22 mouse cellular contexts compared by ENCODE assay signal in the genomic region with DNA sequence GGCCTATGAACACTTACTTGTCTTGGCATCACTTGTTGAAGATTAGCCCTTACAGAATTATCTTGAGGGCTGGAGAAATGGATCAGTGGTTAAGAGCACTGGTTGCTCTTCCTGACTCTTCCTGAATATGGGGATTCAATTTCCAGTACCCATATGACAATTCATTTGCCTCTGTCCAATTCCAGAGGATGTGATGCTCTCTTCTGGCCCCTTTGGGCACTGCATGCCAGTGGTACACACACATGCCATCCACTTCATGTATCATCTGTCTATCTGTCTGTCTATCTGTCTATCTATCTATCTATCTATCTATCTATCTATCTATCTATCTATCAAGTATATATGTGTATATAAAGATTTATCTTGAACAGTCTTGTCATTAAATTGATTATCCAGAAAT.
DNase-seq lines count a peak whose midpoint lies in the region; ATAC-seq and TF ChIP-seq lines count a peak whose summit lies in the region.
"Had no signal": no experiment of that assay in that cellular context is flagged by ENCODE, and none has a peak within 500 bp of the region (broad histone marks: within the 10 kb centered on the region; RNA-seq: fewer than 3 reads in every experiment).

No protein-coding gene starts in this region.

- no peak overlapping the region for H3K27ac ChIP-seq in kidney, postnatal 0 days
- H3K27ac ChIP-seq in MEL (ENCODE audit: control insufficient read depth, low read depth, low read length), result no peak overlapping the region
- no peak overlapping the region for H3K27ac ChIP-seq in heart, embryonic 12.5 days (ENCODE audit: poor library complexity, severe bottlenecking)
- H3K27ac ChIP-seq: hindbrain, embryonic 13.5 days; liver, embryonic 13.5 days; midbrain, embryonic 10.5 days; neural tube, embryonic 13.5 days had no signal

- TF ChIP-seq EP300 in MEL (IDR thresholded peaks at IDR 0.05; ENCODE audit: low read depth in 1 of 2, low read length in 2 of 2), result no peak

- H3K9me3 ChIP-seq in kidney, postnatal 0 days (replicated peaks; ENCODE audit: low read length), result no peaks in the 10 kb centered on the region
- no peaks in the 10 kb centered on the region for H3K9me3 ChIP-seq in MEL (replicated peaks; ENCODE audit: insufficient read depth, low read length)
- H3K9me3 ChIP-seq in heart, embryonic 12.5 days (replicated peaks), result no peaks in the 10 kb centered on the region
- H3K9me3 ChIP-seq: hindbrain, embryonic 13.5 days; liver, embryonic 13.5 days; midbrain, embryonic 10.5 days; neural tube, embryonic 13.5 days had no signal

- TF ChIP-seq CTCF in kidney, postnatal 0 days (IDR thresholded peaks at IDR 0.05; ENCODE audit: low read depth), result peak; percentile 33
- peak in 1 of 3 experiments; percentile 39; a peak in 2 of 6 replicates for TF ChIP-seq CTCF in MEL (IDR thresholded peaks at IDR 0.05 in 2 of 3, conservative IDR thresholded peaks at IDR 0.05 in 1 of 3; ENCODE audit: control insufficient read depth in 1 of 3, insufficient read depth in 1 of 3, low read depth in 2 of 3, low read length in 3 of 3, poor library complexity in 1 of 3, severe bottlenecking in 1 of 3)

- no peak for ATAC-seq in kidney, postnatal 0 days (replicated peaks; ENCODE audit: low FRiP score, low read depth)
- ATAC-seq in heart, embryonic 12.5 days (ENCODE audit: insufficient number of reproducible peaks, low FRiP score), result no peak
- ATAC-seq: intestine, embryonic 16.5 days had no signal

- H3K27me3 ChIP-seq in kidney, postnatal 0 days (ENCODE audit: insufficient read depth, low read length), result no peaks in the 10 kb centered on the region
- H3K27me3 ChIP-seq in MEL (ENCODE audit: control insufficient read depth in 1 of 2, insufficient read depth in 2 of 2, low read length in 2 of 2), result no peaks in the 10 kb centered on the region
- no peaks in the 10 kb centered on the region for H3K27me3 ChIP-seq in heart, embryonic 12.5 days (replicated peaks)
- H3K27me3 ChIP-seq: hindbrain, embryonic 13.5 days; liver, embryonic 13.5 days; neural tube, embryonic 13.5 days had no signal

- TF ChIP-seq RAD21 in MEL (IDR thresholded peaks at IDR 0.05; ENCODE audit: low read depth, low read length), result peak; percentile 34

- H3K36me3 ChIP-seq in kidney, postnatal 0 days (ENCODE audit: insufficient read depth, low read length), result no peaks in the 10 kb centered on the region
- no peaks in the 10 kb centered on the region for H3K36me3 ChIP-seq in MEL (ENCODE audit: control insufficient read depth in 1 of 2, insufficient read depth in 2 of 2, low read length in 2 of 2)
- no peaks in the 10 kb centered on the region for H3K36me3 ChIP-seq in heart, embryonic 12.5 days
- H3K36me3 ChIP-seq: hindbrain, embryonic 13.5 days; liver, embryonic 13.5 days; midbrain, embryonic 10.5 days; neural tube, embryonic 13.5 days had no signal

- no peak for DNase-seq in kidney, postnatal 0 days (ENCODE audit: low spot score)
- DNase-seq in kidney, postnatal 4 days, result no peak
- peak; percentile 10 for DNase-seq in retina, embryonic 14.5 days (ENCODE audit: low spot score)
- DNase-seq in retina, postnatal 1 day, result no peak
- peak; percentile 9 for DNase-seq in MEL (ENCODE audit: low read depth, low spot score)
- peak; percentile 3 for DNase-seq in mesoderm, embryonic 11.5 days (ENCODE audit: low read depth, low spot score)
- no peak for DNase-seq in adrenal gland, postnatal 14 days
- DNase-seq: adrenal gland, adult 2 months; cerebellum, adult 8-10 months; gastrocnemius, postnatal 14 days; heart, postnatal 10 days; kidney, postnatal 10 days; layer of hippocampus, adult 9-11 months; liver, embryonic 13.5 days; lung, postnatal 14 days; right cerebral cortex, postnatal 25 days; thymus, postnatal 4 days had no signal

- H3K79me2 ChIP-seq in MEL (ENCODE audit: control insufficient read depth, insufficient read depth, low read length, poor library complexity), result no peaks in the 10 kb centered on the region

- H3K9ac ChIP-seq in kidney, postnatal 0 days (ENCODE audit: low read depth, low read length), result no peak overlapping the region
- no peak overlapping the region for H3K9ac ChIP-seq in MEL (ENCODE audit: control insufficient read depth, low read depth, low read length, poor library complexity, severe bottlenecking)
- H3K9ac ChIP-seq in heart, embryonic 12.5 days, result no peak overlapping the region
- H3K9ac ChIP-seq: hindbrain, embryonic 13.5 days; liver, embryonic 13.5 days; neural tube, embryonic 13.5 days had no signal

- no peak overlapping the region for H3K4me2 ChIP-seq in kidney, postnatal 0 days (ENCODE audit: low read length)
- H3K4me2 ChIP-seq in heart, embryonic 12.5 days, result no peak overlapping the region
- H3K4me2 ChIP-seq: hindbrain, embryonic 13.5 days; liver, embryonic 13.5 days; neural tube, embryonic 13.5 days had no signal

- H3K4me1 ChIP-seq in kidney, postnatal 0 days (replicated peaks; ENCODE audit: insufficient read depth, low read length), result no peaks in the 10 kb centered on the region
- H3K4me1 ChIP-seq in MEL (ENCODE audit: control insufficient read depth in 1 of 2, insufficient read depth in 2 of 2, low read length in 2 of 2), result no peaks in the 10 kb centered on the region
- H3K4me1 ChIP-seq in heart, embryonic 12.5 days (replicated peaks), result no peaks in the 10 kb centered on the region
- H3K4me1 ChIP-seq: hindbrain, embryonic 13.5 days; midbrain, embryonic 10.5 days; neural tube, embryonic 13.5 days had no signal

- TF ChIP-seq POLR2A in MEL (IDR thresholded peaks at IDR 0.05; ENCODE audit: control insufficient read depth in 1 of 2, insufficient read depth in 1 of 2, low read depth in 1 of 2, low read length in 2 of 2, poor library complexity in 1 of 2), result no peak

- no peak overlapping the region for H3K4me3 ChIP-seq in kidney, postnatal 0 days (replicated peaks; ENCODE audit: low read depth, low read length)
- H3K4me3 ChIP-seq in MEL (ENCODE audit: control insufficient read depth in 1 of 2, insufficient read depth in 1 of 2, low read depth in 2 of 2, low read length in 2 of 2), result no peak overlapping the region
- H3K4me3 ChIP-seq in heart, embryonic 12.5 days, result no peak overlapping the region
- H3K4me3 ChIP-seq: hindbrain, embryonic 13.5 days; liver, embryonic 13.5 days; midbrain, embryonic 10.5 days; neural tube, embryonic 13.5 days had no signal

TF ChIP-seq in MEL, 35 proteins besides CTCF, POLR2A, EP300 and RAD21:
- TF ChIP-seq GABPA (IDR thresholded peaks at IDR 0.05; ENCODE audit: low read depth, low read length) (no peak), POLR2AphosphoS2 (IDR thresholded peaks at IDR 0.05; ENCODE audit: low read length) (no peak), SMC3 (IDR thresholded peaks at IDR 0.05; ENCODE audit: low read depth, low read length) (peak; percentile 45)

Comparison
In these comparisons a context has a peak if more than half of its experiments do, and no peak if none do; other contexts are left out.
1. DNase-seq: peak in retina, embryonic 14.5 days (single experiment), MEL (single experiment) and mesoderm, embryonic 11.5 days (single experiment); none in kidney, postnatal 0 days (single experiment), kidney, postnatal 4 days (0 of 2), retina, postnatal 1 day (single experiment) and adrenal gland, postnatal 14 days (single experiment).